Mouse (Mus musculus) CH12.LX (cell line): ENCODE measurements around the gene Dnase1l2. TPM values are rescaled to one million over a fixed set of nuclear protein-coding genes. Genes with fewer than 3 reads are reported as not detected.
A peak's percentile ranks its signal among the peaks of the same experiment; 100 is the strongest.

Experiments
- DNase-seq: peaks from one replicate; pipeline ENCODE4 v3.0.0-alpha.2; 2013; ENCODE audit errors: extremely low read depth
- H3K27ac ChIP-seq: 2 replicates; pipeline ENCODE4 v1.5.1; 2012; ENCODE audit warnings: low read depth, mild to moderate bottlenecking, control low read depth, moderate library complexity; ENCODE audit not compliant: insufficient read depth
- H3K27me3 ChIP-seq: replicated peaks from 2 replicates; pipeline ENCODE3; 2012; ENCODE audit warnings: inconsistent platforms
- H3K36me3 ChIP-seq, 2 experiments: replicated peaks in 1 of 2; 2 replicates each; pipeline versions ENCODE3 to v1.6.1; 2012; ENCODE audit warnings: inconsistent platforms in 1 of 2, low read length in 1 of 2, mild to moderate bottlenecking in 1 of 2, mixed read lengths in 1 of 2, moderate library complexity in 1 of 2; ENCODE audit not compliant: control insufficient read depth in 1 of 2, insufficient read depth in 1 of 2
- H3K4me1 ChIP-seq, 2 experiments: 2 replicates each; pipeline ENCODE4 v1.6.1; 2012; ENCODE audit warnings: inconsistent platforms in 1 of 2, moderate library complexity in 1 of 2; ENCODE audit not compliant: insufficient read depth in 2 of 2, control insufficient read depth in 1 of 2
- H3K4me2 ChIP-seq: 2 replicates; pipeline ENCODE4 v1.6.1; 2012; ENCODE audit warnings: low read depth, mild to moderate bottlenecking, control low read depth; ENCODE audit not compliant: poor library complexity, insufficient read depth, severe bottlenecking
- H3K4me3 ChIP-seq, 3 experiments: fragments of 150-350 bp in 1 of 3; sonication (generic) in 1 of 3; replicated peaks in 1 of 3; 2 replicates each; pipeline versions ENCODE3 to v1.5.1; 2011 to 2012; ENCODE audit warnings: low read depth in 2 of 3, low read length in 2 of 3, mild to moderate bottlenecking in 2 of 3, moderate library complexity in 2 of 3, control low read depth in 1 of 3, improper control_type of control experiment in 1 of 3, inconsistent platforms in 1 of 3, mixed read lengths in 1 of 3; ENCODE audit not compliant: poor library complexity in 1 of 3
- H3K79me2 ChIP-seq: replicated peaks from 2 replicates; pipeline ENCODE4 v1.6.1; 2012; ENCODE audit warnings: mild to moderate bottlenecking, moderate library complexity; ENCODE audit not compliant: control insufficient read depth, poor library complexity, insufficient read depth, severe bottlenecking; ENCODE audit errors: extremely low read depth
- H3K9ac ChIP-seq: 2 replicates; pipeline ENCODE4 v1.6.1; 2012; ENCODE audit warnings: low read depth, mild to moderate bottlenecking, control low read depth, moderate library complexity; ENCODE audit not compliant: insufficient read depth
- H3K9me3 ChIP-seq: replicated peaks from 2 replicates; pipeline ENCODE3; 2012; ENCODE audit warnings: low read length, inconsistent platforms, mixed read lengths
- BHLHE40 ChIP-seq: IDR thresholded peaks from 2 replicates; pipeline ENCODE4 v1.6.1; 2011; ENCODE audit warnings: mild to moderate bottlenecking, low read depth, low read length, improper control_type of control experiment
- CHD1 ChIP-seq: IDR thresholded peaks from 2 replicates; pipeline ENCODE4 v1.6.1; 2012; ENCODE audit warnings: low read depth, low read length, improper control_type of control experiment, inconsistent platforms
- CHD2 ChIP-seq: IDR thresholded peaks from 2 replicates; pipeline ENCODE4 v1.6.1; 2011; ENCODE audit warnings: low read length, improper control_type of control experiment
- CTCF ChIP-seq, 2 experiments: IDR thresholded peaks in 1 of 2; conservative IDR thresholded peaks in 1 of 2; 2 replicates each; pipeline ENCODE4 v1.5.1; 2011 to 2012; ENCODE audit warnings: low read depth in 2 of 2, low read length in 2 of 2, improper control_type of control experiment in 1 of 2, inconsistent platforms in 1 of 2, mild to moderate bottlenecking in 1 of 2, moderate library complexity in 1 of 2
- E2F4 ChIP-seq: IDR thresholded peaks from 2 replicates; pipeline ENCODE4 v1.6.1; 2011; ENCODE audit warnings: low read depth, low read length, improper control_type of control experiment; ENCODE audit not compliant: insufficient replicate concordance
- ELF1 ChIP-seq: IDR thresholded peaks from 2 replicates; pipeline ENCODE4 v1.6.1; 2014; ENCODE audit warnings: low read depth, mild to moderate bottlenecking, inconsistent platforms, low read length, improper control_type of control experiment
- EP300 ChIP-seq: IDR thresholded peaks from 2 replicates; pipeline ENCODE4 v1.6.1; 2011; ENCODE audit warnings: low read length, improper control_type of control experiment
- ETS1 ChIP-seq: conservative IDR thresholded peaks from 2 replicates; pipeline ENCODE4 v1.6.1; 2012; ENCODE audit warnings: low read depth, mild to moderate bottlenecking, inconsistent platforms, low read length, improper control_type of control experiment, moderate library complexity
- GABPA ChIP-seq: IDR thresholded peaks from 2 replicates; pipeline ENCODE4 v1.6.1; 2012; ENCODE audit warnings: low read depth, low read length, improper control_type of control experiment, inconsistent platforms; ENCODE audit not compliant: insufficient replicate concordance
- HCFC1 ChIP-seq: IDR thresholded peaks from 2 replicates; pipeline ENCODE4 v1.6.1; 2012; ENCODE audit warnings: low read depth, mild to moderate bottlenecking, inconsistent platforms, low read length, improper control_type of control experiment
- IRF4 ChIP-seq: IDR thresholded peaks from 2 replicates; pipeline ENCODE4 v1.6.1; 2014; ENCODE audit warnings: low read depth, mild to moderate bottlenecking, inconsistent platforms, low read length, improper control_type of control experiment
- JUN ChIP-seq: IDR thresholded peaks from 2 replicates; pipeline ENCODE4 v1.6.1; 2011; ENCODE audit warnings: low read depth, mild to moderate bottlenecking, low read length, improper control_type of control experiment, moderate library complexity; ENCODE audit not compliant: insufficient read depth
- JUND ChIP-seq: conservative IDR thresholded peaks from 2 replicates; pipeline ENCODE4 v1.6.1; 2011; ENCODE audit warnings: low read depth, low read length, improper control_type of control experiment
- KAT2A ChIP-seq: IDR thresholded peaks from 2 replicates; pipeline ENCODE4 v1.6.1; 2012; ENCODE audit warnings: low read length, improper control_type of control experiment, inconsistent platforms; ENCODE audit not compliant: insufficient replicate concordance
- MAFK ChIP-seq: IDR thresholded peaks from 2 replicates; pipeline ENCODE4 v1.6.1; 2011; ENCODE audit warnings: low read length, improper control_type of control experiment; ENCODE audit not compliant: insufficient replicate concordance
- MAX ChIP-seq: IDR thresholded peaks from 2 replicates; pipeline ENCODE4 v1.6.1; 2011; ENCODE audit warnings: low read length, improper control_type of control experiment
- MAZ ChIP-seq: IDR thresholded peaks from 2 replicates; pipeline ENCODE4 v1.6.1; 2012; ENCODE audit warnings: low read depth, mild to moderate bottlenecking, inconsistent platforms, low read length, improper control_type of control experiment, moderate library complexity
- MEF2A ChIP-seq: IDR thresholded peaks from 2 replicates; pipeline ENCODE4 v1.6.1; 2014; ENCODE audit warnings: low read depth, mild to moderate bottlenecking, inconsistent platforms, low read length, improper control_type of control experiment, borderline replicate concordance
- MXI1 ChIP-seq: IDR thresholded peaks from 2 replicates; pipeline ENCODE4 v1.6.1; 2011; ENCODE audit warnings: mild to moderate bottlenecking, low read depth, low read length, improper control_type of control experiment
- MYC ChIP-seq: IDR thresholded peaks from 2 replicates; pipeline ENCODE4 v1.6.1; 2011; ENCODE audit warnings: low read depth, mild to moderate bottlenecking, improper control_type of control experiment, low read length
- NELFE ChIP-seq: IDR thresholded peaks from 2 replicates; pipeline ENCODE4 v1.6.1; 2011; ENCODE audit warnings: low read depth, low read length, improper control_type of control experiment
- NRF1 ChIP-seq: IDR thresholded peaks from 2 replicates; pipeline ENCODE4 v1.6.1; 2014; ENCODE audit warnings: low read depth, mild to moderate bottlenecking, inconsistent platforms, low read length, improper control_type of control experiment, moderate library complexity
- PAX5 ChIP-seq: IDR thresholded peaks from 2 replicates; pipeline ENCODE4 v1.6.1; 2012; ENCODE audit warnings: low read length, inconsistent platforms, mixed read lengths
- POLR2A ChIP-seq: IDR thresholded peaks from 2 replicates; pipeline ENCODE4 v1.6.1; 2011; ENCODE audit warnings: low read depth, mild to moderate bottlenecking, improper control_type of control experiment, low read length
- POLR2AphosphoS2 ChIP-seq: IDR thresholded peaks from 2 replicates; pipeline ENCODE4 v1.6.1; 2011; ENCODE audit warnings: low read depth, low read length, improper control_type of control experiment
- RAD21 ChIP-seq: IDR thresholded peaks from 2 replicates; pipeline ENCODE4 v1.6.1; 2011; ENCODE audit warnings: low read depth, mild to moderate bottlenecking, low read length, improper control_type of control experiment, moderate library complexity
- RCOR1 ChIP-seq: conservative IDR thresholded peaks from 2 replicates; pipeline ENCODE4 v1.6.1; 2012; ENCODE audit warnings: low read depth, mild to moderate bottlenecking, inconsistent platforms, low read length, improper control_type of control experiment
- SIN3A ChIP-seq: IDR thresholded peaks from 2 replicates; pipeline ENCODE4 v1.6.1; 2012; ENCODE audit warnings: low read length, improper control_type of control experiment, inconsistent platforms
- SMC3 ChIP-seq: IDR thresholded peaks from 2 replicates; pipeline ENCODE4 v1.6.1; 2011; ENCODE audit warnings: low read depth, low read length, improper control_type of control experiment
- TBP ChIP-seq: conservative IDR thresholded peaks from 2 replicates; pipeline ENCODE4 v1.6.1; 2011; ENCODE audit warnings: low read depth, low read length, improper control_type of control experiment
- TCF12 ChIP-seq: IDR thresholded peaks from 2 replicates; pipeline ENCODE4 v1.6.1; 2014; ENCODE audit warnings: low read depth, mild to moderate bottlenecking, inconsistent platforms, low read length, improper control_type of control experiment
- UBTF ChIP-seq: IDR thresholded peaks from 2 replicates; pipeline ENCODE4 v1.6.1; 2012; ENCODE audit warnings: low read depth, mild to moderate bottlenecking, inconsistent platforms, low read length, improper control_type of control experiment, moderate library complexity
- USF1 ChIP-seq: IDR thresholded peaks from 2 replicates; pipeline ENCODE4 v1.6.1; 2014; ENCODE audit warnings: low read depth, mild to moderate bottlenecking, inconsistent platforms, low read length, improper control_type of control experiment
- USF2 ChIP-seq: conservative IDR thresholded peaks from 2 replicates; pipeline ENCODE4 v1.6.1; 2011; ENCODE audit warnings: low read depth, low read length, improper control_type of control experiment
- ZC3H11A ChIP-seq: IDR thresholded peaks from 2 replicates; pipeline ENCODE4 v1.6.1; 2012; ENCODE audit warnings: low read depth, mild to moderate bottlenecking, inconsistent platforms, low read length, improper control_type of control experiment
- ZKSCAN1 ChIP-seq: IDR thresholded peaks from 2 replicates; pipeline ENCODE4 v1.6.1; 2012; ENCODE audit warnings: low read depth, inconsistent platforms, low read length, improper control_type of control experiment, borderline replicate concordance
- ZMIZ1 ChIP-seq: IDR thresholded peaks from 2 replicates; pipeline ENCODE4 v1.6.1; 2012; ENCODE audit warnings: low read depth, mild to moderate bottlenecking, inconsistent platforms, low read length, improper control_type of control experiment
- ZNF384 ChIP-seq: IDR thresholded peaks from 2 replicates; pipeline ENCODE4 v1.6.1; 2012; ENCODE audit warnings: low read depth, low read length, improper control_type of control experiment, inconsistent platforms
- dilution Hi-C: fragments of 300-500 bp; cut with MboI; formaldehyde crosslinking; loops from 2 replicates; pipeline ENCODE4 v1.14.3; 2020; ENCODE audit warnings: low sequenced_read_pairs; ENCODE audit not compliant: extremely low pct_unique_long_range_greater_than_20kb, extremely low pct_ligation_motif_present
- in situ Hi-C: fragments of 300-500 bp; cut with MboI; formaldehyde crosslinking; loops from 3 replicates; pipeline ENCODE4 v1.14.3; 2019; ENCODE audit warnings: low sequenced_read_pairs, low pct_ligation_motif_present, low pct_unique_long_range_greater_than_20kb, mixed read lengths
- polyA plus RNA-seq: library from polyadenylated mRNA; unstranded; fragments of >175 nt; gene quantifications from 2 replicates; pipeline ENCODE4 v1.2.1, GENCODE M21; 2012; ENCODE audit warnings: low read depth; ENCODE audit not compliant: insufficient read length
- total RNA-seq, 2 experiments: library from RNA; depleted of rRNA; stranded (reverse); fragments of 300-350 nt in 1 of 2; fragments of >200 nt in 1 of 2; gene quantifications; 2 replicates each; pipeline ENCODE4 v1.2.3; 2012 to 2014

Gene Dnase1l2
- total and polyA plus RNA-seq, 3 experiments: 0.82 to 1.5 (median 1.1) TPM

- H3K27me3 ChIP-seq: no peaks in the 10 kb centered on the region
- peak within 1 kb of the TSS; percentile 72 for H3K4me2 ChIP-seq
- dilution Hi-C loops (no loop called here), in situ Hi-C loops (no loop called here)
- H3K9me3 ChIP-seq: no peaks in the 10 kb centered on the region
- H3K27ac ChIP-seq: peak within 1 kb of the TSS; percentile 76
- peaks cover 46 to 61% of the 10 kb centered on the region in 2 experiments for H3K36me3 ChIP-seq
- peak within 1 kb of the TSS; percentile 79 for H3K9ac ChIP-seq
- H3K79me2 ChIP-seq: peaks cover 9% of the 10 kb centered on the region
- peaks cover 0 to 23% of the 10 kb centered on the region in 2 experiments; a peak in 2 of 4 replicates for H3K4me1 ChIP-seq
- DNase-seq: peak; percentile 92
- TF ChIP-seq SMC3: no peak
- TF ChIP-seq ZMIZ1: peak; percentile 94
- peak; percentile 99 for TF ChIP-seq POLR2AphosphoS2
- TF ChIP-seq MXI1: peak; percentile 77
- no peak for TF ChIP-seq RAD21
- TF ChIP-seq E2F4: no peak
- TF ChIP-seq CHD1: 0 out of 2 replicates have a peak, but pooled peaks have one; percentile 38
- peak; percentile 94 for TF ChIP-seq TCF12
- peak; percentile 50; the same call in 1 of the 2 replicates for TF ChIP-seq MEF2A
- no peak for TF ChIP-seq CTCF (conservative IDR thresholded peaks at IDR 0.05 in 1 of 2, IDR thresholded peaks at IDR 0.05 in 1 of 2; ENCODE audit: low read depth in 2 of 2, low read length in 2 of 2)
- no peak for TF ChIP-seq JUND
- TF ChIP-seq USF1: no peak
- no peak for TF ChIP-seq MAFK
- no peak for TF ChIP-seq ZNF384
- TF ChIP-seq ETS1: no peak
- TF ChIP-seq MAZ: 0 out of 2 replicates have a peak, but pooled peaks have one; percentile 73
- TF ChIP-seq SIN3A: peak; percentile 63; the same call in 1 of the 2 replicates
- no peak for TF ChIP-seq EP300
- peak; percentile 26; the same call in 1 of the 2 replicates for TF ChIP-seq HCFC1
- no peak for TF ChIP-seq GABPA
- TF ChIP-seq ELF1: 0 out of 2 replicates have a peak, but pooled peaks have one; percentile 3
- TF ChIP-seq BHLHE40: peak; percentile 50; the same call in 1 of the 2 replicates
- TF ChIP-seq USF2: no peak
- peak; percentile 82 for TF ChIP-seq MAX
- TF ChIP-seq ZC3H11A: no peak
- peak; percentile 56 for TF ChIP-seq NRF1
- TF ChIP-seq KAT2A: 0 out of 2 replicates have a peak, but pooled peaks have one; percentile 32
- TF ChIP-seq TBP: peak; percentile 87
- no peak for TF ChIP-seq JUN
- TF ChIP-seq RCOR1: no peak; the same call in 1 of the 2 replicates
- TF ChIP-seq PAX5: no peak
- TF ChIP-seq IRF4: peak; percentile 58; the same call in 1 of the 2 replicates
- TF ChIP-seq UBTF: peak; percentile 80; the same call in 1 of the 2 replicates
- TF ChIP-seq CHD2: peak; percentile 56; the same call in 1 of the 2 replicates
- TF ChIP-seq MYC: no peak
- peak; percentile 91 for TF ChIP-seq NELFE
- TF ChIP-seq ZKSCAN1: no peak
- peak; percentile 92 for TF ChIP-seq POLR2A
- H3K4me3 ChIP-seq: peak within 1 kb of the TSS; percentile 80 to 86 (median 85)
These were observed 16.3 kb downstream of the Dnase1l2 start, which contains the start of gene Eci1 for GRCm38 (mm10) chr17:24426471-24427169. Gene Eci1, plus strand, starts transcription at chr17:24426641.
